Mouse (Mus musculus) mammary gland, adult 2 months (tissue): Measurements from ENCODE around the gene Oog2. TPM values are rescaled to one million over a fixed set of nuclear protein-coding genes. Genes with fewer than 3 reads are reported as not detected.

Source experiments
- polyA plus RNA-seq: library from polyadenylated mRNA; depleted of rRNA; stranded (reverse); fragments of >200 nt; gene quantifications from 2 replicates; pipeline ENCODE4 v1.2.3, GENCODE M21; 2012; ENCODE audit warnings: low replicate concordance; rRNA removed

The Oog2 gene
- not detected in 2 replicates for polyA plus RNA-seq

GRCm38 (mm10) chr4:144190419-144190818 lies at the start of gene Oog2:
Oog2 (plus strand) TSS chr4:144190719.

GRCm38 (mm10) chr4:144162563-144162962 lies 28.0 kb upstream of the Oog2 start, which contains the start of gene Oog3:
Oog3 (minus strand) TSS chr4:144162663.

GRCm38 (mm10) chr4:144213218-144213617 lies 22.7 kb downstream of the Oog2 start, which contains the start of gene C87977:
C87977 (minus strand) TSS chr4:144213318.

Other genes with a start within 250 kb of the Oog2 start
- gene Pramef25, start 239.7 kb upstream of the Oog2 start, polyA plus RNA-seq = not detected in 2 replicates
- gene Gm13101, start 223.8 kb upstream of the Oog2 start, polyA plus RNA-seq = not detected in 2 replicates
- gene Pramef17, start 196.3 kb upstream of the Oog2 start, polyA plus RNA-seq = not detected in 2 replicates
- not detected in 2 replicates for gene Pramel4, start 131.6 kb upstream of the Oog2 start, polyA plus RNA-seq
- not detected in 2 replicates for gene Gm13102, start 84.2 kb upstream of the Oog2 start, polyA plus RNA-seq
- not detected in 2 replicates for gene Oog3, start 28.1 kb upstream of the Oog2 start, polyA plus RNA-seq
- not detected in 2 replicates for gene C87977, start 22.6 kb downstream of the Oog2 start, polyA plus RNA-seq
- not detected in 2 replicates for gene Pramel5, start 89.8 kb downstream of the Oog2 start, polyA plus RNA-seq
- not detected in 2 replicates for gene Gm13128, start 139.5 kb downstream of the Oog2 start, polyA plus RNA-seq
- not detected in 2 replicates for gene Gm13119, start 167.2 kb downstream of the Oog2 start, polyA plus RNA-seq
- gene Pramef20, start 187.2 kb downstream of the Oog2 start, polyA plus RNA-seq = not detected in 2 replicates
- 0.26 TPM in 1 of 2 replicates, not detected in the other for gene Pramef12, start 217.7 kb downstream of the Oog2 start, polyA plus RNA-seq
- gene 1700012P22Rik, start 248.1 kb downstream of the Oog2 start, polyA plus RNA-seq = not detected in 2 replicates